Mouse (Mus musculus) C2C12 (cell line): ENCODE measurements around the gene Gm49510. TPM values are rescaled to one million over a fixed set of nuclear protein-coding genes. Genes with fewer than 3 reads are reported as not detected.

Experiments
- H3K27me3 ChIP-seq: one replicate; pipeline ENCODE4 v1.6.1; 2011; ENCODE audit not compliant: control insufficient read depth, insufficient read depth, insufficient read length
- H3K36me3 ChIP-seq: one replicate; pipeline ENCODE4 v1.6.1; 2011; ENCODE audit not compliant: control insufficient read depth, insufficient read depth
- H3K4me3 ChIP-seq: one replicate; pipeline ENCODE4 v1.5.1; 2011; ENCODE audit warnings: mild to moderate bottlenecking, control low read depth; ENCODE audit not compliant: poor library complexity, insufficient read depth, severe bottlenecking
- H3K79me2 ChIP-seq: one replicate; pipeline ENCODE4 v1.6.1; 2011; ENCODE audit not compliant: control insufficient read depth, insufficient read depth
- H3K79me3 ChIP-seq: one replicate; pipeline ENCODE4 v1.6.1; 2011; ENCODE audit warnings: low read depth, control low read depth
- H3ac ChIP-seq: one replicate; pipeline ENCODE3; 2011; ENCODE audit warnings: low read depth; ENCODE audit not compliant: control insufficient read depth, insufficient read length
- CEBPB ChIP-seq: IDR thresholded peaks from one replicate; pipeline ENCODE4 v1.6.1; 2011; ENCODE audit warnings: low read depth, mild to moderate bottlenecking, control low read depth, moderate library complexity
- CTCF ChIP-seq: IDR thresholded peaks from one replicate; pipeline ENCODE4 v1.5.1; 2011; ENCODE audit not compliant: control insufficient read depth, insufficient read depth, insufficient read length
- FOSL1 ChIP-seq: IDR thresholded peaks from one replicate; pipeline ENCODE4 v1.8.0; 2011; ENCODE audit warnings: mild to moderate bottlenecking, low read length; ENCODE audit not compliant: poor library complexity, insufficient read depth, severe bottlenecking
- MAX ChIP-seq: IDR thresholded peaks from one replicate; pipeline ENCODE4 v1.6.1; 2011; ENCODE audit warnings: mild to moderate bottlenecking, control low read depth
- MYOD1 ChIP-seq: IDR thresholded peaks from one replicate; pipeline ENCODE4 v1.6.1; 2011; ENCODE audit warnings: low read depth; ENCODE audit not compliant: control insufficient read depth, insufficient read length
- MYOG ChIP-seq: IDR thresholded peaks from one replicate; pipeline ENCODE4 v1.6.1; 2011; ENCODE audit not compliant: control insufficient read depth, insufficient read length; ENCODE audit errors: extremely low read depth
- USF1 ChIP-seq: IDR thresholded peaks from one replicate; pipeline ENCODE4 v1.6.1; 2011; ENCODE audit warnings: low read depth, mild to moderate bottlenecking, control low read depth, moderate library complexity
- polyA plus RNA-seq: library from polyadenylated mRNA; unstranded; fragments of >200 nt; fragmentation: generic; extraction: Trizol; gene quantifications from one replicate; pipeline ENCODE4 v1.2.1, GENCODE M21; 2012; ENCODE audit warnings: missing spikeins

The Gm49510 gene
- polyA plus RNA-seq, 1 experiment: 0.07 TPM

GRCm38 (mm10) chr15:78908982-78909381 lies 9.5 kb downstream of the Gm49510 start:
- no peaks in the 10 kb centered on the region for H3K79me3 ChIP-seq
- no peak overlapping the region for H3ac ChIP-seq
- TF ChIP-seq MAX (no peak), USF1 (no peak), CEBPB (no peak), MYOG (no peak), MYOD1 (no peak), FOSL1 (no peak), CTCF (no peak)
- H3K36me3 ChIP-seq: peaks cover 37% of the 10 kb centered on the region
- H3K27me3 ChIP-seq: no peaks in the 10 kb centered on the region
- H3K4me3 ChIP-seq: no peak overlapping the region
- H3K79me2 ChIP-seq: peaks cover under 1% of the 10 kb centered on the region

- no peak overlapping the region for H3K4me3 ChIP-seq
- peaks cover 10% of the 10 kb centered on the region for H3K79me3 ChIP-seq
- H3K27me3 ChIP-seq: no peaks in the 10 kb centered on the region
- peaks cover 31% of the 10 kb centered on the region for H3K79me2 ChIP-seq
- TF ChIP-seq CTCF (peak; percentile 8), USF1 (no peak), MAX (no peak)
- peaks cover 18% of the 10 kb centered on the region for H3K36me3 ChIP-seq
- H3ac ChIP-seq: no peak overlapping the region
Observed at GRCm38 (mm10) chr15:78912040-78912439, 12.6 kb downstream of the Gm49510 start.

- Histone ChIP-seq H3K79me3 (peaks cover 10% of the 10 kb centered on the region), H3K79me2 (peaks cover 37% of the 10 kb centered on the region), H3ac (peak within 1 kb of the TSS; percentile 60), H3K27me3 (no peaks in the 10 kb centered on the region), H3K36me3 (peaks cover 24% of the 10 kb centered on the region), H3K4me3 (peak within 1 kb of the TSS; percentile 69)
- TF ChIP-seq MYOD1 (no peak), MAX (peak; percentile 99)
Observed at GRCm38 (mm10) chr15:78913632-78914090, 14.2 kb downstream of the Gm49510 start, which contains the start of gene Pdxp. Gene Pdxp (plus strand): TSS chr15:78913919.

- H3K79me3 ChIP-seq: peaks cover 10% of the 10 kb centered on the region
- peak overlapping the region; percentile 69 for H3K4me3 ChIP-seq
- H3ac ChIP-seq: peak overlapping the region; percentile 60
- H3K27me3 ChIP-seq: no peaks in the 10 kb centered on the region
- TF ChIP-seq MYOG: no peak
- TF ChIP-seq FOSL1: no peak
- no peak for TF ChIP-seq CEBPB
- no peak for TF ChIP-seq USF1
- TF ChIP-seq CTCF: no peak
- TF ChIP-seq MYOD1: no peak
- TF ChIP-seq MAX: no peak
- H3K79me2 ChIP-seq: peaks cover 37% of the 10 kb centered on the region
- peaks cover 27% of the 10 kb centered on the region for H3K36me3 ChIP-seq
Observed at GRCm38 (mm10) chr15:78914091-78914822, 14.8 kb downstream of the Gm49510 start.

GRCm38 (mm10) chr15:78914823-78915659 lies 15.6 kb downstream of the Gm49510 start:
- H3K36me3 ChIP-seq: peaks cover 28% of the 10 kb centered on the region
- no peak for TF ChIP-seq USF1
- TF ChIP-seq MAX: no peak
- TF ChIP-seq FOSL1: no peak
- no peak for TF ChIP-seq CTCF
- TF ChIP-seq CEBPB: no peak
- no peak for TF ChIP-seq MYOG
- no peak for TF ChIP-seq MYOD1
- peak overlapping the region; percentile 69 for H3K4me3 ChIP-seq
- H3K79me2 ChIP-seq: peaks cover 37% of the 10 kb centered on the region
- peaks cover 10% of the 10 kb centered on the region for H3K79me3 ChIP-seq
- no peaks in the 10 kb centered on the region for H3K27me3 ChIP-seq
- H3ac ChIP-seq: peak overlapping the region; percentile 62

GRCm38 (mm10) chr15:78915660-78916017 lies 16.2 kb downstream of the Gm49510 start:
- Histone ChIP-seq H3ac (no peak overlapping the region), H3K4me3 (no peak overlapping the region), H3K36me3 (peaks cover 25% of the 10 kb centered on the region), H3K79me3 (peaks cover 10% of the 10 kb centered on the region), H3K79me2 (peaks cover 37% of the 10 kb centered on the region), H3K27me3 (no peaks in the 10 kb centered on the region)
- TF ChIP-seq MAX (peak; percentile 62), CTCF (peak; percentile 93), MYOD1 (no peak)
